Mouse (Mus musculus) layer of hippocampus, adult 2 months (tissue): ENCODE measurements around the gene Rhbdd2. TPM values are rescaled to one million over a fixed set of nuclear protein-coding genes. Genes with fewer than 3 reads are reported as not detected.
"Not testable (repeated sequence)": the region's sequence is repeated elsewhere in the genome, so short reads cannot be mapped to it uniquely, and the experiment has no call there.

Experiments used
- DNase-seq, 2 experiments: peaks; one replicate each; pipeline ENCODE4 v3.0.0; 2022; ENCODE audit warnings: low spot score in 2 of 2
- H3K27ac ChIP-seq: fragments of 200-600 bp; 2 replicates; pipeline ENCODE4 v1.8.1; 2022
- H3K4me3 ChIP-seq: fragments of 200-600 bp; 2 replicates; pipeline ENCODE4 v1.8.1; 2022; ENCODE audit warnings: mild to moderate bottlenecking
- CTCF ChIP-seq: fragments of 200-600 bp; conservative IDR thresholded peaks from 2 replicates; pipeline ENCODE4 v1.8.1; 2022; ENCODE audit warnings: antibody characterized with exemption, mild to moderate bottlenecking, moderate library complexity
- long read RNA-seq, 2 experiments: library from polyadenylated mRNA; stranded (forward); transcript quantifications; one replicate each; pipeline ENCODE4 v2.0.0; 2021; ENCODE audit warnings: borderline mapping rate in 2 of 2
- total RNA-seq, 2 experiments: library from RNA; stranded (reverse); gene quantifications; 2 replicates each; pipeline ENCODE4 v1.2.3; 2021

Rhbdd2 gene
- 10 to 100 TPM; 86.2 to 86.5 TPM for total RNA-seq
- long read RNA-seq, experiment 1, full-length matches to known transcripts, result 55 of 74 reads
- long read RNA-seq, experiment 1, partial matches to known transcripts, result 3 of 74 reads
- long read RNA-seq, experiment 1, other reads (novel, unspliced or antisense), result 16 of 74 reads
- long read RNA-seq, experiment 2, full-length matches to known transcripts, result 101 of 119 reads
- long read RNA-seq, experiment 2, partial matches to known transcripts, result 1 of 119 reads
- long read RNA-seq, experiment 2, other reads (novel, unspliced or antisense), result 17 of 119 reads

DNA sequence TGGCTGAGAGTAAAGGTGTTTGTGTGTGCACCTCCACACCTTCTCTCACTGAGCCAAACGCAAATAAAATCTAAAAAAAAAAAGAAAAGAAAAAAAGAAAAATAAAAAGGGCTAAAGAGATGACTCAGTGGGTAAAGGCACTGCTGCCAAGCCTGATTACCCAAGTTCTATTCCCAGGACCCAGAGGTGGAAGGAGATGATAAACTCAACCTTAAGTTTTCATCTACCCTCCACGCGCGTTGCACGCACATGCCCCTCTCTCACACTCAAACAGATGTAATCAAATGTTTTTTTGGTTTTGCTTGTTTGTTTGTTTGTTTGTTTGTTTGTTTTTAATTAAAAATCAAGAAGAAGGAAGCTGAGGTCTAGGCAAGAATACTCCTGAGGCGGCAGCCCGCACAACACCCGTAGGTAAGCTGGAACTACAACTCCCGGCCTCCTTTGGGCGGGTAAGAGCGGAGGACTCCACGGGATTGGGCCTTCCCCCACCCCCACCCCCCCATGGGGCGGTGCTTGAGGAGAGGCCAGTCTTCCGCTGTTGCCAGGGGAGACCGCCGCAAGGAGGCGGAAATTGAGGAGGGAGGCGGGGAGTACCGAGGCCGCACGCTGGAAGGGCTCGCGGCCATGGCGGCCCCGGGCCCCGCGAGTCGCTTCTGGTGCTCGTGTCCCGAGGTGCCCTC, at the start of gene Rhbdd2:
Rhbdd2 (plus strand) TSS at position 502 of the 680 bp plus-strand sequence.
- peak; percentile 75 for TF ChIP-seq CTCF
- Histone ChIP-seq H3K4me3 (peak within 1 kb of the TSS; percentile 91), H3K27ac (peak within 1 kb of the TSS; percentile 94)
- peak; percentile 97 for DNase-seq

DNA sequence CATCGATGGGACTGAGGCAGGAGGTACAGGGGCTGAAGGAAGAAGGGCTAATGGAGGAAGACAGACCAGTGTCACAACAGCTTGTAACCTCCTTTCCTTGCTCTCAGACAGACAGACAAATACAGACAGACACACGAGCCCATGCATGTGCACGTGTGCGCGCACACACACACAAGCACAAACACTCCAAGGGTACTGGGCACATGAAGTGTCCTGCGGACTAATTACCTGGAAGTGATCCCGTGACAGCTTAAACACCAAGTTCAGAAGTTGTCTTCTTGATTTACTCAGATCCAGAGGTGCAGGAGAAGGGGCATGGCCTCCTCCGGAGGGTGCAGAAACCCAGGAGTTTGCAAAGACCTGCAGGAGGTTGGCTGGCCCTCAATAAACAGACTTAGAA, 46.7 kb upstream of the Rhbdd2 start:
- DNase-seq, result no peak
- Histone ChIP-seq H3K4me3 (no peak overlapping the region), H3K27ac (no peak overlapping the region)
- TF ChIP-seq CTCF, result no peak

DNA sequence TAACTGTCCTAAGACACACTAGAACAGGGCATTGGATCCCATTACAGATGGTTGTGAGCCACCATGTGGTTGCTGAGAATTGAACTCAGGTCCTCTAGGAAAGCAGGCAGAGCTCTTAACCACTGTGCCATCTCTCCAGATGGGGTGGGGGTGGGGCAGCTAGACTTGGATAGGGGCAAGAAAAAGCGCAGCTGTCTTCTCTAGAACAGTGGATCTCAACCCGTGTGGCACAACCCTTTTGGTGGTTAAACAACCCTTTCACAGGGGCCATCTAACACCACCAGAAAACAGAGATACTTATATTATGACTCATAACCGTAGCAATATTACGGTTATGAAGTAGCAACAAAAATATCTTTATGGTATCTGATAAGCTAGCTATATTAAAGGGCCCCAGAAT, 44.7 kb upstream of the Rhbdd2 start:
- DNase-seq, result no peak
- Histone ChIP-seq H3K4me3 (no peak overlapping the region), H3K27ac (no peak overlapping the region)
- TF ChIP-seq CTCF, result no peak

DNA sequence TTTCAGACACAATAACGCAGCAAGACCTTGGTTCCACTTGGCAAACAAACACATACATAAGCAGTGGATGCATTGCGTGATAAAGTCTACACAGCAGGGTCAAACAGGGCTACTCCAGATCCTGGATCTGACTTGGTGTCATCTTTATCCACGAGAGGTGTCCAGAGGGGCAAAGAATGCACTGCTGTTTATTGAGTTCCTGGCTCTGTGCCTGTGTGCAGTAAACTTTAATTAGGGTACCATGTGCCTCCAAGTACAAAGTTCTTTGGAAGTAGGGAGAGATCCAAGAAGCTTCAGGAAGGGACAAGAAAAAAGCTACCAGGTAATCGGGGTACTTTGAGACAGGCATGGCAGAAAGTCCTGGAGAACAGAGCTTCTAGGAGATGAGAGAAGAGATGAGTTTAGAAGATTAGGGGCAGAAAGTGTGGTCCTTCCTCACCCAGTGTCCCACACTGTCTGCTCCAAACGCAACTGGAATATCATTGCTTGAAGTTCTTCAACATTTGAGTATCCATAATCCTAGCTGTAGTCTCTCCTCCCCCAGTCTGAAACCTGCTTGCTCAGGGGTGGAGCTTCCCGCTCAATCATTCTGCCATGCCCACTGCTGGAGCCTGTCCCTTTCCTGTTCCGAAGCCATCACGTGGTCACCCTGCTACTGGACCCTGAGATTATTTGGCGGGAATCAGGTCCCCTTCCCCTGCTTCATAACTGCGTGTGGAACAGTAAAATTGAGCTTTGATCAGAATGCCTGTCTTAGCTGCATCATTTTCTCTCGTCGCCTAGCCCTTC, 42.2 kb upstream of the Rhbdd2 start:
- H3K4me3 ChIP-seq, result no peak overlapping the region
- DNase-seq, result no peak
- TF ChIP-seq CTCF, result no peak
- H3K27ac ChIP-seq, result no peak overlapping the region

DNA sequence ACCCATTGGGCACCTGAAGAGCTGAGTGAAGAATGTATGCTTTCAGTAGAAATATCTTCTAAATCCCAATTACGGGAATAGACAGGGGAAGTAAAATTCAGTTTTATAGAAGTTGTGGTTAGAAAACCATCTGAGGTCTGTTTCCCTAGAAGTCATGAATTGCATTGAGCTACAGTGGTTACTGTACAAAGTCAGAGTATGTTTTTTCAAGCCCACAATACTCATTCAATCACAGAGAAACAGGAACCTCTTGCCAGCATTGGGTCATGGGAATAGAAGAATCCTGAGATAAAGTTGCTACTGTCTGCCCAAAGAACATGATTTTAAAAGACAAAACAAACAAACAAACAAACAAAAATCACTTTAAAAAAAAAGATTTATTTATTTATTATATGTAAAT, 27.8 kb upstream of the Rhbdd2 start:
- not testable (repeated sequence) for DNase-seq, H3K27ac ChIP-seq, H3K4me3 ChIP-seq

DNA sequence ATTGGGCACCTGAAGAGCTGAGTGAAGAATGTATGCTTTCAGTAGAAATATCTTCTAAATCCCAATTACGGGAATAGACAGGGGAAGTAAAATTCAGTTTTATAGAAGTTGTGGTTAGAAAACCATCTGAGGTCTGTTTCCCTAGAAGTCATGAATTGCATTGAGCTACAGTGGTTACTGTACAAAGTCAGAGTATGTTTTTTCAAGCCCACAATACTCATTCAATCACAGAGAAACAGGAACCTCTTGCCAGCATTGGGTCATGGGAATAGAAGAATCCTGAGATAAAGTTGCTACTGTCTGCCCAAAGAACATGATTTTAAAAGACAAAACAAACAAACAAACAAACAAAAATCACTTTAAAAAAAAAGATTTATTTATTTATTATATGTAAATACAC, 25.7 kb upstream of the Rhbdd2 start:
- DNase-seq, H3K4me3 ChIP-seq, H3K27ac ChIP-seq: not testable (repeated sequence)

DNA sequence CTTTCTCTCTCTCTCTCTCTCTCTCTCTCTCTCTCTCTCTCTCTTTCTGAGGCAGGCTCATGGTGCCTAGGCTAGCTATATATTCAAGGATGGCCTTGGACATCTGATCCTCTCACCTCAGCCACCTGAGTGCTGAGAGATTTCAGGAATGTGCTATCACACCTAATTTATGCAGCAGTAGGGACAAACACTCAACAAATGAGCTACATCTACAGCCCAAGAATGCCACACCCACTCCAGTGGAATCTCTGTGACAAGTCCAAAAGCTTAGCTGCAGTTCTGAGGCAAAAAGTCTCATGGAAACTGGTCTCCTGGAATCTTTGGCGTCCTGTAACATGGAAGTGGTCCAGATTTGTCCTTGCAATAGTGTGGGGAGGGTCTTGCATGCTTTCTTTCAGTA, 24.8 kb upstream of the Rhbdd2 start:
- TF ChIP-seq CTCF, result no peak
- DNase-seq, result no peak
- no peak overlapping the region for H3K27ac ChIP-seq
- no peak overlapping the region for H3K4me3 ChIP-seq

DNA sequence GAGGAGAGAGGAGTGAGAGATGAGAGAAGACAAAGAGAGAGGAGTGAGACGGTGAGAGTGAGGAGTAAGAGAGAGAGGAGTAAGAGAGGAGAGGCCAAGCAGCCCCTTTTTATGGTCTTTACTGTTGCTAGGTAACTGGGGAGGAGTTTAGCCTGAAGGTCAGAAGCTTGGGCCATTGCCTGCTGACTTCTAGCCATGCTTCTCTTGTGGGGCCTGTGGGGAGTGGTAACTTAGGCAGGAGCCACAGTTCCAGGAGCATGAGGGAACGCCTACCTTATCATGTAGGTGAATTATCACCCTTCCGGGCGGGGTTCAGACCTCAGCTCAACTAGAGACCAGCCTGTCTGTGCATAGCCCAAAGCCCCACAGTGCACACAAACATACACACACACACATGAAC, 22.6 kb upstream of the Rhbdd2 start:
- TF ChIP-seq CTCF, result no peak
- H3K27ac ChIP-seq, result no peak overlapping the region
- DNase-seq, result no peak
- H3K4me3 ChIP-seq, result no peak overlapping the region

DNA sequence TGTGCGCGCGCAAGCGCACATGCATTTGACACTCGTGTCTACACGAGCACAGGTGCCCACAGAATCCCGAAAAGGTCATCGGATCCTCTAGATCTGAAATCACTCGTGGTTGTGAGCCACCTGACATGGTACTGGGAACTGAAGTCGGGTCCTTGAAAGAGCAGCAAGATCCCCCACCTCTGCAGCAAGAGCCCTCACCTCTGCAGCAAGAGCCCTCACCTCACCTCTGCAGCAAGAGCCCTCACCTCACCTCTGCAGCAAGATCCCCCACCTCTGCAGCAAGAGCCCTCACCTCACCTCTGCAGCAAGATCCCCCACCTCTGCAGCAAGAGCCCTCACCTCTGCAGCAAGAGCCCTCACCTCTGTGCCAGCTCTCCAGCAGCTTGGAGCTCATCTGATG, 12.7 kb upstream of the Rhbdd2 start:
- not testable (repeated sequence) for DNase-seq, H3K4me3 ChIP-seq, H3K27ac ChIP-seq

DNA sequence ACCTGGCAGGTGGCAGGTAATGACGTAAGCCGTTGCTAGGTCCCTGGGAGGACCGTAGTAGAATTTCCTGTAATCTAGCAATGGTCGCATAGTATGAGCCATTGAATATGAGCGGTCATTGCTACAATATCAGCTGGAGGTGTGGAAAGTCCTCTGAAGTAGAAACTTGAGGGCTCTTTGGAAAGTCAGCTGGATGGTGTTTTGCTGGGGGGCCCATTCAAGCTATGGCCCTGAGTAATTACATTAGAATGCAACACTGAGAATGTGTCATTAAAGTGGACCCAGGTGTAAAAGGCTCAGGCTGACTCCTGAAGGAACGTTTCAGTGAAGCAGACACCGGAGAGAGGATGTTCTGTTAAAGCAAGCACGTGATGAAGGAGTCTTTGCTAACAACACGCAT, 11.9 kb upstream of the Rhbdd2 start:
- TF ChIP-seq CTCF, result no peak
- Histone ChIP-seq H3K4me3 (no peak overlapping the region), H3K27ac (no peak overlapping the region)
- no peak for DNase-seq

DNA sequence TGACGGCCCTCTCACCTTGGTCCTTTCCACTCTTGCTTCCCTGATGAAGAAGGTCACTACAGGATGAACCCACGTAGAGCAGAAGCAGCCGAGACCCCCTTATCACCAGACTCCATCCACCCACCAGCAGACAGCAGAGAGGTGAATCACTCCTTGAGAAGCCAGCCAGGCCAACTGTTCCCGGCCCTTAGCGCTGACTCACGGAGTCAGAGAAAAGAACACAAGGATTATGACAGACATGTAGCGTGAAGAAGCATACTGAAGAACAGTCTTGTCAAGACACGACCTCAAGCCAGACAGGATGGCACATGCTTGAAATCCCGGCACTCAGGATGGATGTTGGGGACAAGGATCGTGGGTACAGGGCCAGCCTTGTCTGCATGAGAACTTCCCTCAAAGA, 10.7 kb upstream of the Rhbdd2 start:
- peak in 1 of 2 experiments; percentile 32 for DNase-seq
- H3K4me3 ChIP-seq, result no peak overlapping the region

DNA sequence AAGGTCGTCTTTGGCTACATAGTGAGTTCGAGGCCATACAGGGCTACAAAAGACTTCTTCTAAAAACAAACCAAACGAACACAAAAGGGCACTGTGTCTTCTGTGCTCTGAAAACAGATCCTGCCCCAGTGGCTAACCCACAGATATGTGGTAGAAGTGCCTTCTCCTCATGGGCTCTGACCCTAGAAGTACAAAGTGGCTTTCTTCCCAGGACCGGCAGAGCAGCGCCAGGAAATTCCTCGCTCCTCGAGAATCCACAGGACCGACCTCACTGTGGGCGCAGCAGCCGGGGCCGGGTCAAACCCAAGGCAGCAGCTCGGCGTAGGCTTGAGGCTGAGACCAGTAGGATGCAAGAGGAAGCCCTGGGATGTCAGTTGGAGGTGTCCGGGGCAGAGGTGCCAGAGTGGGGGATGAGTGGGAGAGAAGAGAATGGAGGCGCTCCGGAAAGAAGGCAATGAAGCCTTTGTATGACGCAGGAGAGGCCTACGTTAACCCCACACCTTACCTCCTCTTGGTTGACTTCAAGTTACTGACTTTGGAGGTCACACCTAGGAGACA, 9.3 kb upstream of the Rhbdd2 start:
- no peak for DNase-seq
- no peak for TF ChIP-seq CTCF
- H3K27ac ChIP-seq, result no peak overlapping the region
- H3K4me3 ChIP-seq, result no peak overlapping the region

More for the DNA sequence above, 10.7 kb upstream of the Rhbdd2 start:
- no peak overlapping the region for H3K27ac ChIP-seq
- no peak for TF ChIP-seq CTCF

DNA sequence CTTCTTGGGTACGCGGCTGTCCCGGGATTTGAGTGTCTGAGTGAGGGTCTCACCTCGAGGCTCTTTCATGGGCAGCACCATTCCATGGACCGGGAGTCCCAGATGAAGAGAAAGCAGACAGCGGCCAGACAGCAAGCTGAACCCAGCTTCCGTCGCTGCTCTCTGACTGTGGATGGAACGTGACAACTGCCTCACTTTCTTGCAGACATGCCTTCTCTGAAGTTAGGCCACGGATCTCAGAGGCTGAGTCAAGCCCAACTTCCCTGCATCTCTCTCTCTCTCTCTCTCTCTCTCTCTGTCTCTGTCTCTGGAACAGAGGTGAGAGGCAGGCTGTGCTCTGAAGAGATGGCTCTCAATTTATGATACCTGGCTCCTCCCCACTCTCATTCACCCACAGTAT, 3.5 kb upstream of the Rhbdd2 start:
- DNase-seq, result no peak
- Histone ChIP-seq H3K27ac (no peak overlapping the region), H3K4me3 (no peak overlapping the region)
- TF ChIP-seq CTCF, result no peak

DNA sequence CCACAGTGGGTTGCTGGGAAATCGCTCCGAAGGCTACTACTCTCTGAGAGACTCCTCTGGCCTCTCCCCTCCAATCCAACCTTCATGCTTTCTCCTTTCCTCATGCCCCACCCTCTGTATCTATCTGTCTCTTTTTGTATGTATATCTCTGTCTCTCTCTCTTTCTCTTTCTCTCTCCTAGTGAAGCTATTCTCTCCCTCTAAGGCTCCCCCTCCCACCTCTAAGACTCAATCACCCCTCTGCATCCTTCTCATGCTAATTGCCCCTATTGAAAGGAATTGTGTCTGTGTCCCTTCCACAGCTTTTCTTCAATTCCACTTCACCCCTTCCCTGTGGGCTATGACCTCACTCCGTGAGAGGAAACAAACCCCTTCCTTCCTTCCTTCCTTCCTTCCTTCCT, 3.0 kb upstream of the Rhbdd2 start:
- Histone ChIP-seq H3K4me3 (no peak overlapping the region), H3K27ac (no peak overlapping the region)
- TF ChIP-seq CTCF, result no peak
- DNase-seq, result no peak
